Comparison of ENCODE assay signal across 11 mouse cellular contexts in the genomic region with DNA sequence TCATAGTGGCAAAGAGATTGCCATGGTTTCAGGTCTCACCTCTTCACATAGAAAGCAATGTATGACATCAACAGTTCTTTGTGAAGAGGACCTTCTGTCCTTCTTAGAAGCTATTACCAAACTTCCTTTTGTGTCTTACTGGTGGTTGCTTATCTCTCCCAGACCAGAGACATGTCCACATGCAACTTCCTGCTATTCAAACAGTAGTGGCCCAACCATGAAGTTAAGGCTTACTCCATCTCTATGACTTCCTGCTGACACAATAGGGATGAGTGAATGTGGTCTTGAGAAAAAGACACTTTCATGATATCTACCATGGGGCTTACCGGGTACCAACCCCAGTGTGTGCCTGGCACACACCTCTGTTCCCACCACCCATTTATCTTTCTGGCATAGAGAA. TPM values are rescaled to one million over a fixed set of nuclear protein-coding genes. Genes with fewer than 3 reads are reported as not detected.
DNase-seq lines count a peak whose midpoint lies in the region; ATAC-seq and TF ChIP-seq lines count a peak whose summit lies in the region.
"Had no signal": no experiment of that assay in that cellular context is flagged by ENCODE, and none has a peak within 500 bp of the region (broad histone marks: within the 10 kb centered on the region; RNA-seq: fewer than 3 reads in every experiment).

No protein-coding gene starts in this region.

- no peak for TF ChIP-seq CTCF in thymus, adult 2 months (IDR thresholded peaks at IDR 0.05; ENCODE audit: borderline replicate concordance, control insufficient read depth, extremely low read depth, insufficient read depth, low read length, poor library complexity)

- ATAC-seq in kidney, embryonic 15.5 days (replicated peaks; ENCODE audit: low FRiP score) = no peak
- no peak for ATAC-seq in kidney, embryonic 14.5 days (ENCODE audit: low FRiP score, low TSS enrichment)
- ATAC-seq in liver, embryonic 13.5 days (ENCODE audit: low read depth) = peak; percentile 73

- 91% methylated on average over 1 of the region's 1 CpGs for WGBS in kidney, embryonic 15.5 days
- 79% methylated on average over 1 of the region's 1 CpGs for whole genome bisulfite sequencing in kidney, embryonic 14.5 days
- 21% methylated on average over 1 of the region's 1 CpGs for WGBS in thymus, adult 2 months
- WGBS in liver, embryonic 13.5 days (ENCODE audit: insufficient replicate concordance) = 15% methylated on average over 1 of the region's 1 CpGs

- no peaks in the 10 kb centered on the region for H3K9me3 ChIP-seq in kidney, embryonic 15.5 days (replicated peaks)
- no peaks in the 10 kb centered on the region for H3K9me3 ChIP-seq in kidney, embryonic 14.5 days (ENCODE audit: control insufficient read depth, low read length)
- H3K9me3 ChIP-seq in liver, embryonic 13.5 days (replicated peaks) = no peaks in the 10 kb centered on the region
- H3K9me3 ChIP-seq: embryonic facial prominence, embryonic 10.5 days; hindbrain, embryonic 15.5 days had no signal

- H3K36me3 ChIP-seq in kidney, embryonic 15.5 days = no peaks in the 10 kb centered on the region
- H3K36me3 ChIP-seq in kidney, embryonic 14.5 days (ENCODE audit: control insufficient read depth, insufficient read depth, low read length) = no peaks in the 10 kb centered on the region
- H3K36me3 ChIP-seq in thymus, adult 2 months (ENCODE audit: control insufficient read depth, insufficient read depth, low read length) = no peaks in the 10 kb centered on the region
- H3K36me3 ChIP-seq in liver, embryonic 13.5 days = no peaks in the 10 kb centered on the region
- H3K36me3 ChIP-seq: embryonic facial prominence, embryonic 10.5 days; hindbrain, embryonic 15.5 days had no signal

- DNase-seq in thymus, adult 2 months = no peak
- no peak for DNase-seq in thymus, postnatal 36 days
- no peak for DNase-seq in liver, embryonic 13.5 days
- no peak for DNase-seq in right cerebral cortex, postnatal 4 days
- DNase-seq in embryo, embryonic 9.5 days (ENCODE audit: extremely low spot score) = no peak
- DNase-seq in frontal cortex, postnatal 10 days (ENCODE audit: low spot score in 2 of 2) = no peak
- DNase-seq: gastrocnemius, adult 2 months had no signal

- no peaks in the 10 kb centered on the region for H3K4me1 ChIP-seq in kidney, embryonic 15.5 days
- H3K4me1 ChIP-seq in kidney, embryonic 14.5 days (ENCODE audit: control insufficient read depth, insufficient read depth, low read length) = peaks cover 4% of the 10 kb centered on the region; the same call in 1 of the 2 replicates
- peaks cover 6% of the 10 kb centered on the region; the same call in 1 of the 2 replicates for H3K4me1 ChIP-seq in thymus, adult 2 months (replicated peaks; ENCODE audit: control insufficient read depth, insufficient read depth, low read length)
- H3K4me1 ChIP-seq in liver, embryonic 13.5 days (replicated peaks) = peaks cover 8% of the 10 kb centered on the region
- H3K4me1 ChIP-seq: hindbrain, embryonic 15.5 days had no signal

- H3K9ac ChIP-seq in kidney, embryonic 15.5 days = no peak overlapping the region
- H3K9ac ChIP-seq in kidney, embryonic 14.5 days (ENCODE audit: low read depth, low read length) = no peak overlapping the region
- H3K9ac ChIP-seq in liver, embryonic 13.5 days = no peak overlapping the region
- H3K9ac ChIP-seq: hindbrain, embryonic 15.5 days had no signal

- TF ChIP-seq POLR2A in thymus, adult 2 months (IDR thresholded peaks at IDR 0.05; ENCODE audit: control insufficient read depth, extremely low read depth, insufficient read depth, low read length, poor library complexity) = no peak

- H3K27ac ChIP-seq in kidney, embryonic 15.5 days = peak overlapping the region; percentile 23; the same call in 1 of the 2 replicates
- no peak overlapping the region for H3K27ac ChIP-seq in kidney, embryonic 14.5 days (ENCODE audit: low read depth, low read length)
- peak overlapping the region; percentile 58; the same call in 1 of the 2 replicates for H3K27ac ChIP-seq in thymus, adult 2 months (ENCODE audit: control insufficient read depth, insufficient read depth, low read length)
- peak overlapping the region; percentile 11; the same call in 1 of the 2 replicates for H3K27ac ChIP-seq in liver, embryonic 13.5 days
- H3K27ac ChIP-seq: embryonic facial prominence, embryonic 10.5 days; gastrocnemius, adult 2 months; hindbrain, embryonic 15.5 days had no signal

- no peaks in the 10 kb centered on the region for H3K27me3 ChIP-seq in kidney, embryonic 15.5 days
- H3K27me3 ChIP-seq in kidney, embryonic 14.5 days (ENCODE audit: control insufficient read depth, insufficient read depth, low read length) = no peaks in the 10 kb centered on the region
- H3K27me3 ChIP-seq in thymus, adult 2 months (ENCODE audit: control insufficient read depth, insufficient read depth, low read length) = no peaks in the 10 kb centered on the region
- H3K27me3 ChIP-seq in liver, embryonic 13.5 days = no peaks in the 10 kb centered on the region
- H3K27me3 ChIP-seq: hindbrain, embryonic 15.5 days had no signal

- no peak overlapping the region for H3K4me3 ChIP-seq in kidney, embryonic 15.5 days (replicated peaks)
- H3K4me3 ChIP-seq in kidney, embryonic 14.5 days (ENCODE audit: low read length) = no peak overlapping the region
- H3K4me3 ChIP-seq in thymus, adult 2 months (ENCODE audit: control insufficient read depth, insufficient read depth, low read length) = no peak overlapping the region
- H3K4me3 ChIP-seq in liver, embryonic 13.5 days (replicated peaks) = no peak overlapping the region
- H3K4me3 ChIP-seq: embryonic facial prominence, embryonic 10.5 days; gastrocnemius, adult 2 months; hindbrain, embryonic 15.5 days had no signal

- no peak overlapping the region for H3K4me2 ChIP-seq in kidney, embryonic 15.5 days
- no peak overlapping the region for H3K4me2 ChIP-seq in kidney, embryonic 14.5 days (replicated peaks; ENCODE audit: low read depth, low read length)
- H3K4me2 ChIP-seq in liver, embryonic 13.5 days = no peak overlapping the region
- H3K4me2 ChIP-seq: hindbrain, embryonic 15.5 days had no signal

RNA-seq across cellular contexts. Expression of a gene that starts 58.5 kb away (rescaled TPM):
- polyA plus RNA-seq in kidney, embryonic 15.5 days (2015; fragmentation: Nextera tagmentation; extraction: Ambion mirVana) = 1.7 and 2.1 TPM in 2 replicates
- 2.3 and 2.4 TPM in 2 replicates for polyA plus RNA-seq in kidney, embryonic 14.5 days (2014; fragmentation: Nextera tagmentation; extraction: Ambion mirVana)
- polyA plus RNA-seq in thymus, adult 2 months (2012; rRNA removed) = 2.7 and 3.7 TPM in 2 replicates
- polyA plus RNA-seq in liver, embryonic 13.5 days (2015; fragmentation: Nextera tagmentation; extraction: Ambion mirVana) = 0.81 and 0.87 TPM in 2 replicates
